Mouse (Mus musculus) adrenal gland, adult (tissue): ENCODE results near the gene Gm20388.
"Not testable (repeated sequence)": the region's sequence is repeated elsewhere in the genome, so short reads cannot be mapped to it uniquely, and the experiment has no call there.

Experiments
- DNase-seq, 2 experiments: peaks; one replicate each; pipeline ENCODE4 v3.0.0; 2022 to 2023; ENCODE audit warnings: low spot score in 1 of 2; ENCODE audit not compliant: inconsistent age in 2 of 2

Gene Gm20388

DNA sequence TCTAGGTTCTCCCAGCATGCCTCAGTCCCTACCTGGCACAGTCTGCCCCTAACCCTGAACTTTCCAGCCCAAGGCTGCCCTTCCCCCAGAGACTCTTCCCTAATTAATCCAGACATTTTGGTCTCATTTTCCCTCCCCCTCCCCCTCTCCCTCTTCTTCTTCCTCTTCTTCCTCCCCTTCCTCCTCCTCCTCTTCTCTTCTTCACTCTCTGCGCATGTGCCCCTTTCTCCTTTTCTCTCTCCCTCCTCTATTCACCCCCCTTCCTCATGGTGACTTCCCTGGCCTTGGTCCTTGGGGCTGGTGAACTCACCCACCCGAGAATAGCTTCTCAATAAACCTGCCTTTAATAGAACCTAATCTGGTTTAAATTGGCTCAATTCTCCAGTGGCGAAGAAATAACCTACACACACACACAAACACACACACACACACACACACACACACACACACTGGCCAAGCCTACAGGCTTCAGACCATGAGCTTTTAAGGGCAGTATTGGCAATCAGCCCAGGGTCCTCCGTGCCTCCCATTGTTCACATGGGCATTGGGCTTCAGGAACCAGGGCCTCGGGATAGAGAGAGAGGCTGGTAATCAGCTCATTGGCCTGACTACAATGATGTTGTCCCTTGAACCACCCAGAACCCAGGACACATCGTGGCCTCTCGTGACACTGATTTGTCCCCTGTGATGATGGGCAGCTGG lies 432.4 kb downstream of the Gm20388 start:
- DNase-seq, result peak in 1 of 2 experiments; percentile 57

DNA sequence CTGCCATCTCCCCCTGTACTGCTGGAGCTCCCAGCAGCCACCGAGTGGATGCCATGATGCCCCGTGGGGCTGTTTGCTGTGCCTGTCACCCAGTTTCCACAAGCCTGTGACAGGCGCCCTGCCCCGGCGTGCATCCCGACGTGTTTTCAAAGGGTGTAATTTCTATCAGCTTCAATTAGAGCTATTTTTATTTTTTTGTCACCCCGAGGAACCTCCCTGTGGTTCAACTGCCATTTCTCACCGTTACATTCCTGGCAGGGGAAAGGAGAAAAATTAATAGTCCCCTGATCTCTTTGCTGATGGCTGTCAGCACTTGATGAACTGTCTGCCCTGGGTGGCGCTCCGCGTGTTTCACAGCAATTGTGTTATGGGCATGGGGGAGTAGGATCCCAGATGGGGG lies 432.9 kb downstream of the Gm20388 start:
- no peak for DNase-seq

DNA sequence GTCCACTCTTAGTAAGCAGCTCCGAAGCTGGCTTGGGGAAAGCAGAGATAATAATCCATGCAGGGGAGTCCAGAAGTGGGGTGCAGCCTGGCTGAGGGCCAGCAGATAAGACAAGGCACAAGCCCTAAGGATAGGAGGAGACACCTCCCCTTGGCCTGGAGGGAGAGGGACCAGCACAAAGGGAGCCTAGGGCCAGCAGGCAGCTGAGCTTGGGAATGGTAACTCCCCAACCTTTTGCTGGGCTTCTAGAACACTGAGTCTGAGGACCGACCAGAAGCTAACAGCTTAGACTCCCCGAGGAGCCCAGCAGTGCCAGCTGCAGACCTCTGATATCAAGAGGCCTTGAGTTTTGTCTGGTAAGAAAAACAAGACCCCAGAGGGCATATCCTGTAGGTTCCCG lies 433.5 kb downstream of the Gm20388 start:
- peak in 1 of 2 experiments; percentile 44 for DNase-seq

DNA sequence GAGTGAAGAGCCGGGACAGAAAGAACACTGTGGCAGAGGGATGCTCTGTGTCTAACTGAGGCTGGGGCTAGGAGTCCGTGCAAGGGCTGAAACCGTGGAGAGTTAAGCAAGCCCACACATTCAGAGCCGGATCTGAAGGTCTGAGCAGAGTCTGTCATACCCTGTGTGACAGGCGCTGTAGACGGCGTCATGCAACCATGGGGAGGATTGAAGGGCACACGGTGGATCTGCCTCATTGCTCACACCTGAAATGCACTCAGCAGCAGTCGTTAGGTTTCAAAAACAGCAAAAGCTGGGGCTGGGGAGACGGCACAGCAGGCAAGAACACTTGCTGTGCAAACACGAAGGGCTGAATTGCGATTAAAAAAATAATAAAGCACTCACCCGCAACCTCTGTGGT lies 433.9 kb downstream of the Gm20388 start:
- no peak for DNase-seq

DNA sequence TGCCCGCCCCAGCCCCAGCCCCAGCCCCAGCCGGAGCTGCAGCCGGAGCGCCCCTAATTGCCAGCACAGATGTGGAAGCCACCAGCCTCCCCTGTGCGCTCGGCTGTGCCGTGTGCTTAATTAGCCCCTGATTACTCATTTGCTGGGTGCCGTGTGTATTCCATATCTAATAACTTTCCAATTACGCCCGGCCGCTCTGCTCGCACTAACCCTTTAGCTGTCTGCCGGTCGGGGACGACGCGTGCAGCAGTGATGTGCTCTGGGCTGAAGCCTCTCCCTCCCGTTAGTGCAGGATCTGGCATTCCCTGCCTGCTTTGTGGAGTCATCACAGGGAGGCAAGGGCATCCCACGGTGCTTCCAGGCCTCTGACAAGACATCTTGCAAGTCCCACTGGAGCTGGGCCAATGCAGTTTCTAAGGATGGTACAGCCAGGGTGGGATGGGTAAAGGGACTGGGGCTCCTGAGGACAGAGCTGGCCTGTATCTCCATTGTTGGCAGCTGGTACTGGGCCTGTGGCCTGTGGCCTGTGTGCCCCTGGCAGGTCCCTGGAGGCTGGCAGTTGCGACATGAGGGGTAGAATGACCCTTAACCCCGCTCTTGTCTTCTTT lies 437.2 kb downstream of the Gm20388 start:
- peak in 1 of 2 experiments; percentile 69 for DNase-seq

DNA sequence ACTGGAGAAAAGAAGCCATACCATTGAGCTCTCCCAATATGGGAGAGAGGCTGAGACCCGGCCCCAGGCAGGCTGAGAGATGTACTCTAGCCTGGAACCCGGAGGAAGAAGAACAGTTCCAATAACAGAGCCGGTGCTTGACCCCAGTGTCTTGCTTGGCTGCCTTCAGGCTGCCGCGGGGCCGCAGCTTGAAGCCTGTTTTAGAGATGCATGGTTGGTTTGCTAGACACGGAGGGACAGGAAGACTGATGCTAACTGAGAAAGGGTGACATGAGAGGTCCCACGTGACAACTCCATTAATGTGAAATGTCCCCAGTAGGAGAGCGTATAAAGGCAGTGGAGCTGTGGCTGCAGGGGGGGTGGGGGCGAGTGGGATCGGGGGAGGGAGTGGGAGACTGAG lies 438.3 kb downstream of the Gm20388 start:
- no peak for DNase-seq

DNA sequence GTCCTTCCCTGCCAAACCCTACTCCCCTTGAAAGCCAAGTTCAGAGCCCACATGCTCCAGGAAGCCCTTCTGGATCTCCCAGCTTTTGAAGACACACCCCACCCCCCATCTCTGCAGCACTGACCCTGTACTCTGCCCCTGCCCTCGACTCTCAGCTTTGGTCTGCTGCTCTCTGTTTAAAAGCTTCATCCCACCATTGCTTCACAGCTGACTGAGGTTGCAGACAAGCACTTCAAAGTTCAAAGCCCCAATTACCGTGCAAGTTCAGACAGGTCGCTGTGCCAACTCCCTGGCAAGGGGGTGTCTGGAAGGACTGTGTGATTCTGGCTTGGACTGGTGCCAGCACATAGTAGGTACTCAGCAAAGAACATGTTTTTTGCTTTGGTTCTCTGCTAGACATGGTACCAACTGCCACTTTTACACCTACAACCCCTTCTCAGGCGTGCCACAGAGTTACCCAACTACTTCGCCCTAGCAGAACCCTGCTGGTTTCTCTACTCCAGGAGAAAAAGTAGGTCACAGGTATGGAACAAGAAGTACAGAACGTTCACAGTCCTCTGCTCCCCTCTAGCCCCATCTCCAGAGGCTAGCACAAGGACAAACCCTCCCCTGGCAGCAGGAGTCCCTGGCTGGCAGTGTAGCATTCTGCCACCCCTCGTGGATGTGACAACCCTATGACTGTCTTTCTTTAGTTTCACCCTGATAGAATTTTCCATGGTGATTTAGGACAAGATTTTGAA lies 440.9 kb downstream of the Gm20388 start:
- DNase-seq, result peak; percentile 52 to 64

DNA sequence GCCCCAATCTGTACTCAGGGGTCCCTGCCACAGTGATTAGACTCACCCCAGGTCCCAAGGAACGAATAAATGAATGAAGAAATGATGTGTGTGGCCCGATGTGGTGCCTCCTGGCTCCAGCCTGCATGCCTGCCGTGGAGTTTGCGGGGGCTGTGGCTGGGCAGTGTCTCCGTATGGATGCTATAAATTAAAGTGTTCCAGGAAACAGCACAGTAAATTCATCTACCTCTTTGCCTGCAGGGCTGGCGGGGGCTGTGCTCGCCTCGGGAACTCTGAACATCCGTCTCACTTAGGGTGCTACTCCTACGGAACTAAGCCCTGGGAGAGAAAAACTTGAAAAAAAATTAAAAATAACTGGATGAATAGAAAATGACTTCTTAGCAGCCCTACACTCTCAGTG lies 441.5 kb downstream of the Gm20388 start:
- no peak for DNase-seq

DNA sequence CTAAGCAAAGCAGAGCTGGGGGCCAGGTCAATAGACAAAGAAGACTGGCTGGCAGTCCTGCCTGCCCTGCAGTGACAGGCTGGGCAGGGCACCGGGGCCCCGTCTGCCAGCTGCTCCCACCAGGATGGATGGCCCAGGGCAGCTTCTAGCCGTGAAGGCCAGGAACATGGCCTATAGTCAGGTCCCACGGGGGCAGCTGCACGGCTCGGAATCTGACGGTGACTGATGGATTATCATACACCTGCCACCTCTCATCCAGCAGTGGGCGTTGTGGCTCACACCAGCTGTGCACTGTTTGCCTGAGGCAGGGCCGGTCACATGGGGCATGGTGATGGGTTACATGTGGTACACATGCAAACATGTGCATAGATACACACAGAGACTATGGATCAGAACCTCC lies 445.4 kb downstream of the Gm20388 start:
- no peak for DNase-seq

DNA sequence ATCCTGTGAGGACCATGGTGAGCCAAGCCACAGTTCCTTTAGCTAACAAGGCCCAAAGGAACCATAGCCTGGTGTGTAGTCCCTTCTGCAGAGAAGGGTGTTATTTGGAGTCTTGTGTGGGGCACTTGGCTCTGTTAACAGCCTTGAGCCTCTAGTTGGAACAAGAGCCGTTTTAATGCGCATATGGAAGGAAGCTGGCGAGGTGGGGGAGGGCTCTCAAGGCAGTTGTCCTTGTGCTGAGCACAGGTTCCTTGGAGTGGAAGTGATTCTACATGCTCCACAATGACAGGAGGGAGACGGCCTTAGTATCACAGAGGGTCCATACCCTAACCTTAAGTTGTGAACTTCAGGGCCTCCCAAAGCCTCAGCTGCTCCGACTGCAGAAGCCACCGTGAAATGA lies 446.9 kb downstream of the Gm20388 start:
- DNase-seq, result no peak

DNA sequence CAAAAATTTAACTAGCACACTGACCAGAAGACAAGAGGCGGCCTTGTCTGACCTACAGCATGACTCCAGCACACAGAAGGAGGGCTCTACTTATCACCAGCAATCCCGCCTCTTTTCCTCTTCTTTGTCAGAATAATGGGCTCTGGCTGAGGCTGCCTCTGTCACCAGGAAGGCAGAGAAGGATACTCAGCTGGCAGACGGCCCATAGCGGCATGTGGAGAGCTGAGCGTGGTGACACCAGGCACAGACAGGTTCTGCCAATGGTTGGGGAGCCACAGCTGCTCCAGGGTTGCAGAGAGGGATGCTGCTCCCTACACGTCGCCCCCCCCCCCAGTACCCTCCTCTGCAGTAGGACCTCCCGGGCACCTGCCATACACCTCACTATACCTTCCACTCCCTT lies 450.7 kb downstream of the Gm20388 start:
- DNase-seq, result peak; percentile 63 to 78

DNA sequence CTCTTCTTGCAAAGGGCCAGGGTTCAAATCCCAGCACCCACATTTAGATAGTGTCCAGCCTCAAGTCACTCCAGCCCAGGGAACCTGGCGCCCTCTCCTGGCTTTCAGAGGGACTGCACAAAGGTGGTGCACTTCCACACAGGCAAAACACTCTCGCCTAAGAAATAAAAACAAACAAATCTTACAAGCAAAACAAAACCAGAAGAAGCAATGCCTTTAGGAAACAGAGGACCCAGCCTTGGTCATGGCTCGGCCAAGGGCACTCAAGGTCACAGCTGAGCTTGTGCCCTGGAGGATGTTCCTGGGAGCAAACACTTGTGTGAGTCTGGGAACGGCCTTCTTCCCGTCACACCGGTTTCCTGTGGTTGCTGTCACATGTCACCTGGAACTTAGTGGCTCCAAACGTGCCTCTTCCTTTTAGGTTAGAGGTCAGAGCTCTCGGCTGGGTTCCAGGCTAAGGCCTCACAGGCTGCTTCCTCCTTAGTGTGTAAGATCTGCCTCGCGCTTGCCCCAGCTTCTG lies 453.0 kb downstream of the Gm20388 start:
- DNase-seq, result peak; percentile 79 to 89

DNA sequence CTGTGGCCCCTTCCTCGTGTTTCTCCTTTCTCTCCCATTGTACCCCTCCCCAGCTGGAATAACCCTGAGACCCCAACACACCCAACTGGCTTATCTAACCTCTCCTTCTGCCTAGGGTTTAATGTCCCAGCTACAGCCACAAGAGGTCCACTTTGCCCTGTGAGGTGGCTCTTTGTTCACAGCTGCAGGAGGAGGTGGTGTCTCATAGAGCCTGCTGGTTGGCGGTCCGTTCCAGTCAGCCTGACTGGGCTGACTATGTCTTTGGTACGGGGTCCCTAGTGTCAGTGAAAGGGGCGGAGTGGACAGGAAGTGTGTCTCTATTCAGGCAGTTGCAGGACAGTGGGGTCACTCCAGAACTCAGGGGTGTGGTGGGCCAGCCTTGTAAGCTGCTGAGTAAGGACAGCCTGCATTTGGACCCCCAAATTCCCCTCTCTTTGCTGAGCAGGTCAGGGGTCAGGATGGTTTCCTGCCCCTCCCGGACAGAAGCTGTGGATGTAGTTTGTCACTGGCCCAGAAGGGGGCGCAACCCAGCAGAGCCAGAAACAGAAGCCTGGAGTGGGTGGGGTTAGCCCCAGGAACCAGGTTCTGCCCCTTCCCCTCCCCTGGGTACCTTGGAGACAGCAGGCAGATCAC lies 453.6 kb downstream of the Gm20388 start:
- peak in 1 of 2 experiments; percentile 78 for DNase-seq

DNA sequence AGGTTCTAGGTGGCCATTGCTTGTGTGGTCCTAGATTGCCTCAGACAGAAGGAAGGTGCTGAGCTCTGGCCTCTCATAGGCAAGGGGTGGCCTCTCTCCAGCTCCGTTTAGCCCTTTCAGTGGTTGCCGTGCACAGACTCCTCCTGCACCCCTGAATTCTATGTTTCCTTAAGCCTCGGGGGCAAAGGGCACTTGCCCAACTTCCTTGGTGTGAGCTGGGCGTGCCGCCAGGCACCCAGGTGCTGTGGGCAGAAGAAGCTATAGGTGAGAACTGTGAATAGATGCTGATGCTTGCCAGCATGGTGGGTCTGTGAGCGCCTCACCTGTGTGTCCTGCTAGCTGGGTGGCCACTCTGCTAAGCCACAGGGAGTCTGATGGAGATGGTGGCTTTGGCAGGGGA lies 456.2 kb downstream of the Gm20388 start:
- no peak for DNase-seq

DNA sequence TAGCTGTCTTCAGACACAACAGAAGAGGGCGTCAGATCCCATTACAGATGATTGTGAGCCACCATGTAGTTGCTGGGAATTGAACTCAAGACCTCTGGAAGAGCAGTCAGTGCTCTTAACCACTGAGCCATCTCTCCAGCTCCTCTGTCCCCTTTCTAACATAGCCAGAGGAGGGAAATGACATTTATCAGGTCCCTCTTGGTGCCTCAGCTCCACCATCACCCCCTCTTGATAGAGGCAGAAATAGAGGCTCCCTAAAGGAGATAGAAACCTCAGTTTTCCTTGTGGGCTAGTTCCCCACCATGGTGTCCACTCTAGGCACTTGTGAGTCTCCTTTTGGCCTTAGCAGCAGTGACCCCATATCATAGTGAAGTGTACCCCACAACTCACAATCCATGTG lies 457.6 kb downstream of the Gm20388 start:
- not testable (repeated sequence) for DNase-seq

DNA sequence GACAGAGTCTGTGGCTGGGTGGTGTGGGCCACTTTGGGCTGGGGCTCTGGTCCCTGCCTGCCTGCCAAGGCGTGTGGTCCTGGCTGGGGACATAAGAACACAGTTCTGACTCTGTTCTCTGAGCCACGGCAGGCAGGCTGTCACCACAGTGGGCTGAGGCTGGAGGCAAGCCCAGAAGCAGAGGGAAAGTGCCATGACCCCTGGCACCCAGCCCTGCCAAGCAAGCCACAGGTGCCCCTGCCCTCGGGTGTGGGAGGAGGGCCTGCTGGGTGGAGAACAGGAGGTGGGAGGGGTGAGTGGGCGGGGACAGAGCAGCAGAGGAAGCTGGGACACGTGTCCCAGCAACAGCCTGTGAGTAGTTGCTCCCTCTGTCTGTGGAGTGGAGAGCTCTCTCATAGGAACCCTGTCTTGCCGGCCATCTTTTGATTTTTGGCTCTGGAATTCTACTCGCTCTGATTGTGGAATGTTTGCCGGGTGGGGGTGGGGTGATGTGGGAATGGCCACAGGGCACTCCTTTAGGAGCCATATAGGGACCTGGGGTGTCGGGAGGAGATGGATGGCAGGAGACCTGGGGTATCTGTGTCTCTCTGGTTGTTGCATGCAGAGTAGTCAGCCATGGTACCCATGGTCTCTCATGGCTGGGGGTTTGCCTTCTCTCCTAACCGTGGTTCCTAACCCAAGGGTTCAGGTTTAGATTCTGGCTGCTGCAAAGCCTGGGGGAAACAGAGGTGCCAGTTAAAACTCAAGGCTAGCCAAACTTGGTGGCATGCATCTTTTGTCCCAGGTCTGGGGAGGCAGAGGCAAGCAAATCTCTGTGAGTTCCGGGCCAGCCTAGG lies 458.4 kb downstream of the Gm20388 start:
- DNase-seq, result peak; percentile 96 to 97

DNA sequence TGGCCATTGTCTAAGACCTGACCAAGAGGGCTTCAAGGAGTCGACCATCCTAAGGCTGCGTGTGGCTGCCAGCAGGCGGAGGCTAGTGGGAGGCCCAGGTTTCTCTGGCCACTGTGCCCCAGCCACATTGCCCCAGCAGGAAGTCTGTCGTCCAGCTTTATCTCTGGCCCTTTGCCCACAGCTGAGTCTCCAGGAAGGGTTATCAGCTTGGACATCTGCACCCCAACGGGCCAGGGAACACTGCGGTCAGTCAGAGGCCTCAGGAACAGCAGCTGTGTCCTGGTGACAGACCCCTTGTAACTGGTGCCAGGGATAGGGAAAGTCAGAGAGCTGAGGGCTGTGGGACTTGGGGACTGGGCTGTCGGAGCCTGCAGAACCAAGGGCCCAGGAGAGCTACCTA lies 459.3 kb downstream of the Gm20388 start:
- peak; percentile 86 to 87 for DNase-seq

DNA sequence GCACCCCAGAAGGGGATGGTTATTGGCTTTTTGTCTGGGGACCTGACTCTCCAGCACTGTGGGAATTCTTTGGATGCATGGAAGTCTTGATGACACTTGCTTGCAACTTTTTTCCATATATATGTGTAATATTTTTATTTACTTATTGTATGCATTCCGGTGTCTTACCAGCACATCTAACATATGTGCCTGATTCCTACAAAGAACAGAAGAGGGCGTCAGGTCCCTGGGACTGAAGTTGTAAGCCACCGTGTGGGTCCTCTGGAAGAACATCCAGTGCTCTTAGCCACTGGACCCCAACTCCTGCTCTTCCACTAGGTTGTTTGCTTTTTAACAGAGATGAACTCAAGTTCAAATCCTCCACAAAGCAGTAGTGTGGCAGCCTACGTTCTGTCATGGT lies 459.8 kb downstream of the Gm20388 start:
- no peak for DNase-seq

DNA sequence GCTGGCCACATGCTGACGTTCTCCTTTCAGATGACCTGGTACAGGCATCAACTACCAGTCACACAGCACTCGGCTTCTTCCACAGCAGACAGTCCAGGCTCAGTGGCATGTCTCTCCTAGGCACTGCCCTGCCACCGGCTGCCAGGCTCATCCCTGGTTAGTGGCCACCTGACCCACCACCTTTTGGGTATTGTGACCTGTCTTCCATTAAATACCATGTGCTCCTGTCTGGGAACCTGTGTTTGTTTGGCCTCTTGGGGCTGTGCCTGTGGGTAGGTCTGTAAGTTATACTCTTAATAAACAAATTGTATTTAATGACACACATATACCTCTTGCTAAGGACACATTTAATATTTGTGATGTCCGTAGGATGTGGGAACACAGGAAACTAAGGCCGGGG lies 460.5 kb downstream of the Gm20388 start:
- DNase-seq, result no peak

DNA sequence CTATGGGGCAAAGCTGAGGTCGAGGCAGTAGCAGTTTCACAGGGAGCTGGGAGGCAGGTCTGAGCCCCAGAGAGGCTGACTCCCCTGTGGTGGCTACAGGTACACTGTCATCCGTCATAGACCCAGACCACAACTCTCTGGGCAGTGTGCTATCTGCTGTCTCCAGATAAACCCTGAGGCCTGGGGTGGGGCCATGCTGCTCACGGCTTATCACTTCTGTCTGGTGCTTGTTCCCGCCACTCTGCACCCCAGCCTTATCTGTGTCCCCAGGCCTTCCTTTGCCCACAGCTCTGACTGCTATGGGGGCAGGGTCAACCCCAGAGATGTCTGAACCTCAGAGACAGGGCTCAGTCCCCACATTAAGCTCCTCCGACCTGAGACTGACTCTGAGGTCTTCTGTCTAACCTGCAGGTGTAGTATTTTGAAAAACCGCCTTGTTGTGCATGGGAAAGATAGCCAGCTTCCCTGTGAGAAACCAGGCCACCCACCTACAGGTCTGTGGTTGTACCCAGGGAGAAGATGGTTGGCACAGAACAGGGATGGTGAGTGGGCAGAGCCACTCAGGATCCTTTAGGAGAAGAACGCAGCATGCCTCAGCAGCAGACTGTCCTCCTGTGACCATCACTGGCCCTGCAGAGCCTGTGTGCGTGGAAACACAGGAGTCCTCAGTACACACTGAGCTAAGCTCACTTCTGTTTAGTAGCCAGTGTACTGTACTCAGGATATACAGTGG lies 461.2 kb downstream of the Gm20388 start:
- DNase-seq, result no peak
